Mouse (Mus musculus): ENCODE measurements around the gene Bcl3.

DNA sequence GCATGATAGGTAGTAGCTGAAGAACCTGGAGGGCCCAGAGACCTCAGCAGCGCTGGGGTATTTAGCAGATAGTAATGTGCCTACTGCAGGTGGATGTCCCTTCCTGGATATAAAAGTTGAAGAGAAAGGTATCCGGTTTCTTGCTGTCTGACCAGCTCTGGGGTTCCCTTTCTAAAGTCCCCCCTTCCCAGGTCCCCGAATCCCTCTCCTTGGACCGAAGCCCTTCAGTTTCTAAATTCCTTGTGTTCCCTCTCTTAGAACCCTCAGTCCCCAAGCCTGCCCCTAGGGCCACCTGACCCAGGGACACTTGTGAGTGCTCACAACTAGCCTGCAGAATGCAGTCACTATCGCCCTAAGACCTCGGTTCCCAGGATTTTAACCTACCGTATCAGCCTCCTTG, 937 bp downstream of the Bcl3 start:
- TF ChIP-seq CTCF (IDR thresholded peaks at IDR 0.05; ENCODE audit: low read depth) (no peak), EP300 (IDR thresholded peaks at IDR 0.05; ENCODE audit: low read depth) (no peak)
